Mouse (Mus musculus): ENCODE data around the gene Trank1. TPM values are rescaled to one million over a fixed set of nuclear protein-coding genes. Genes with fewer than 3 reads are reported as not detected.

Gene Trank1
- not detected in 4 replicates for total RNA-seq (2023; ENCODE audit: inconsistent age)

DNA sequence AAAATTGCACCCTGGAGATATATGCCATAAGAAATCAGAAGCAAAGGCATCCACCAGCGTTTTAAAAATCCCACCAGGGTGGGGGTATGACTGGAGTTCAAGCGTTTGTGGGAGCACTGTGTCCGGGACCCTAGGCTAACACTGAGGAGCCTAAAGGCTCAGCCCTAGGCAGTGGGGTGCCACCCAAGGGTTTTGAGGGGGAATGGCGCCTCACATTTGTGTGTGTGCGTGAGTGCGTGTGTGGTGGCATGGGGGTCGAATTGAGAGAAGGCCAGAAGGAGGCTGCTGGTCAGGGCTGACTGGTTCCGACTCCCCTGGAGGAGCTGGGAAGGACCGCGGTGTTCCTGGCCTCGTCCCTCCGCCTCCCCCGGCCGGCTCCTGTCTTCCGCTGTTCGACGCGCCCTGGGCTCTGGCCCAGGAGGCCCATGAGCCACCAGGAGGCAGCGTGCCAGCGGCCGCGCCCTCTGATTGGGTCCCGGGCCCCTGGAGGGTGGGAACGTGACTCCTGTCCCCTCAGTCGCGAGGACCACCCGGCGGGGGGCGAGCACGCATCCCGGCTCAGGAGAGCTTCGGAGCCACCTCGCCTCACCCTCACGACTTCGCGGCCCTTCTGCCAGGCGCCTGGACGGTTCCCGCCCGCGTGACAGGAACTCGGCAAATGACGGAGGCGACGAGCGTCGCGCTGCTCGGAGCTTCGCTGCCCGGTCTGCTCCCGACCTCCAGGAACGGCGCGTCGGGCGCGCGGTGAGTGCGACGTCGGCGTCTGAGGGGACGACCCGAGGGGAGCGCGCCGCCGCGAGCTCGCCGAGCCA, at the start of gene Trank1:
Gene Trank1 (plus strand): TSS at position 709 of the 812 bp plus-strand sequence.

DNA sequence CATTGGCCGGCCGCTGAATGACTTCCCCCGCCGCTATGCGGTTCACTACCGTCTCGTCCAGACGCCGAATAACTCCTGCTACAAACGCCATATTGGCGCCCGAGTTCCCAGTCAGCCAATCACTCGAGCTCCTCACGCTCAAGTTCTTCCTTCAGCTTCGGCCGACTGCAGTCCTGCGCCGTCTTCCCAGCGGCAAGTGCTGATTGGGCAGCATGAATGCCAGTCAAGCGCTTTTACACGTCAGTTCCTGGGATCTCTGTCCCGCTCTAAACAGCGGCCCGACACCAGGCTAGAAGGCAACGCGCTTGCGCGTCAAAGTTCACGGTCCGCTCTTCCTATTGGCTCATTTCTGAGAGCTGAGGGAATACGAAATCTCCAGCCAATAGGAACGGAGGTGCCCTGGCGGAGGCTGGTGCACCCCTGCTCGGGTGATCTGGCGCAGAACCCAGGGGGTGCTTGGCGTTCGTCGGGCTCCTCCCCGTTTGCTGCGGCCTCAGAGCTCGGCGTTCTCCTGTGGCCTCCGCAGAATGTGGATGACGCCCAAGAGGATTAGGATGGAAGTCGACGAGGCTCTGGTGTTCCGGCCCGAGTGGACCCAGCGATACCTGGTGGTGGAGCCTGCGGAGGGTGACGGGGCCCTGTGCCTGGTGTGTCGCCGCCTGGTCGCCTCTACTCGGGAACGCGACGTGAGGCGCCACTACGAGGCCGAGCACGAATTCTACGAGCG, 39.9 kb upstream of the Trank1 start, which contains the start of the genes Mlh1 and Epm2aip1:
Gene Mlh1 (minus strand): TSS at position 358 of the 727 bp plus-strand sequence.
Gene Epm2aip1 (plus strand): TSS at position 496 of the 727 bp plus-strand sequence.

DNA sequence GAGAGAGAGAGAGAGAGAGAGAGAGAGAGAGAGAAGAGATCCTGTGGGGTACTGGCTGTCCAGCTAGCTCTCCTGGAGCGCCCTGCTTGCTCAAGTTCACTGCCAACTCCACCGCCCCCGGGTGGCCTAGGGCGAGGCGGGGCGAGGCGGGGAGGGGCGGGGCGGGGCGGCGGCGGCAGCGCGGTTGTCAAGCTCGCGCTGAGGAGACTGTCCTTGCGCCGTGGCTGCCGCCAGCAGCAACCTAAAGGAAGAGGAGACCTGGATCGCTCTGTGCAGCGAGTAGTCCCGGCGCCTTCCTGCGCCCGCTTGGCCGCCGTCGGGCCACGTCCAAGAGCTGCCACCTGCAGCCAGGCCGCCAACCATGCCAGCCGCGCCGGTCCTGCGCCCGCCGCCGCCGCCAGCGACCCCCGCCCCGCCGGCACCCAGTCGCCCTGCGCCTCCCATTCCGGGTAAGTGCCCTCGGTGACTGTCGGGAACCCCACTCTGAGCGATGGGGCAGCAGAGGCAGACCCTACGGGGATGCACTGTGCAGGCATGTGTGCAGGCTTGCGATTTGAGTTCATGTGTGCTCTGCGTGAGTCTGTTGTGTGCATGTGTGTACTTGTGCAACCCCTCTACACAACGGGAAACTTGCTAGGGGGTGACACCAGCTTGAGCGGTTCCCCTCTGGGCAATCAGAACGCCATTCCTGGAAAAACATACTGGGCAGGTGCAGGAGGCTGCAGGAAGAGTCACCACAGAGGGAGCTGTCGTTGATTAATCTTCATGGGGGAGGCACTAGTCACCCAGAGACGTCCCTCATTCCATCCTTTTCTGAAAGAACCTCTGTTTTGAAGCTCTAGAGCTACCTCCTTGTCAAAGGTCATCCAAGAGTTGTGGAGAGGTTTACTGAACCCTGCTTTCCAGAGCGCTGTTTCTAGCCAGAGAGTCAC, 127.6 kb downstream of the Trank1 start, which contains the start of gene Dclk3:
Gene Dclk3 (plus strand): TSS at position 178 of the 932 bp plus-strand sequence.

Other genes with a start within 250 kb of the Trank1 start
- 25.1 to 33.3 TPM (median 28.5 TPM) in 4 replicates for gene Lrrfip2, start 194.1 kb upstream of the Trank1 start, total RNA-seq (2023; ENCODE audit: inconsistent age)
- gene Mlh1, start 39.9 kb upstream of the Trank1 start, total RNA-seq (2023; ENCODE audit: inconsistent age) = 47.7 to 55.3 TPM (median 52.0 TPM) in 4 replicates
- gene Epm2aip1, start 39.8 kb upstream of the Trank1 start, total RNA-seq (2023; ENCODE audit: inconsistent age) = 24.0 to 26.8 TPM (median 24.9 TPM) in 4 replicates
- not detected in 4 replicates for gene Dclk3, start 127.3 kb downstream of the Trank1 start, total RNA-seq (2023; ENCODE audit: inconsistent age)